In genomic region chr11:11656995-11657530, GRCm38 (mm10) we compare ENCODE assay signal across 12 mouse cellular contexts. TPM values are rescaled to one million over a fixed set of nuclear protein-coding genes. Genes with fewer than 3 reads are reported as not detected.
DNase-seq lines count a peak whose midpoint lies in the region; ATAC-seq lines count a peak whose summit lies in the region.
"Had no signal": no experiment of that assay in that cellular context is flagged by ENCODE, and none has a peak within 500 bp of the region (broad histone marks: within the 10 kb centered on the region; RNA-seq: fewer than 3 reads in every experiment).

No protein-coding gene starts in this region.

- ATAC-seq in liver, embryonic 13.5 days (ENCODE audit: low read depth): peak; percentile 95
- ATAC-seq in forebrain, embryonic 14.5 days: no peak

- WGBS in liver, embryonic 13.5 days (ENCODE audit: insufficient replicate concordance): 13% methylated on average over 5 of the region's 5 CpGs
- WGBS in forebrain, embryonic 14.5 days: 82% methylated on average over 5 of the region's 5 CpGs
- 68% methylated on average over 5 of the region's 5 CpGs for whole genome bisulfite sequencing in heart, embryonic 10.5 days

- no peaks in the 10 kb centered on the region for H3K36me3 ChIP-seq in liver, embryonic 13.5 days
- H3K36me3 ChIP-seq in splenic B cell, adult 2 months (ENCODE audit: control insufficient read depth, insufficient read depth, low read length, poor library complexity, severe bottlenecking): no peaks in the 10 kb centered on the region
- H3K36me3 ChIP-seq in forebrain, embryonic 14.5 days (ENCODE audit: control insufficient read depth, insufficient read depth, low read length): no peaks in the 10 kb centered on the region
- H3K36me3 ChIP-seq in heart, embryonic 10.5 days: no peaks in the 10 kb centered on the region

- no peak overlapping the region for H3K4me3 ChIP-seq in liver, embryonic 13.5 days (replicated peaks)
- no peak overlapping the region for H3K4me3 ChIP-seq in forebrain, embryonic 14.5 days (ENCODE audit: low read depth, low read length)
- H3K4me3 ChIP-seq in heart, embryonic 10.5 days: no peak overlapping the region
- H3K4me3 ChIP-seq: heart, adult 2 months had no signal

- peaks cover 44% of the 10 kb centered on the region for H3K4me1 ChIP-seq in liver, embryonic 13.5 days (replicated peaks)
- no peaks in the 10 kb centered on the region for H3K4me1 ChIP-seq in forebrain, embryonic 14.5 days (ENCODE audit: control insufficient read depth, insufficient read depth, low read length)
- H3K4me1 ChIP-seq in heart, embryonic 10.5 days: no peaks in the 10 kb centered on the region

- no peaks in the 10 kb centered on the region for H3K27me3 ChIP-seq in liver, embryonic 13.5 days
- H3K27me3 ChIP-seq in splenic B cell, adult 2 months (ENCODE audit: control insufficient read depth, insufficient read depth, low read length, poor library complexity, severe bottlenecking): no peaks in the 10 kb centered on the region
- no peaks in the 10 kb centered on the region for H3K27me3 ChIP-seq in forebrain, embryonic 14.5 days (replicated peaks; ENCODE audit: control insufficient read depth, insufficient read depth, low read length)
- H3K27me3 ChIP-seq in heart, embryonic 10.5 days (ENCODE audit: insufficient read depth, poor library complexity, severe bottlenecking): no peaks in the 10 kb centered on the region

- peak overlapping the region; percentile 75 for H3K27ac ChIP-seq in liver, embryonic 13.5 days
- H3K27ac ChIP-seq in forebrain, embryonic 14.5 days (ENCODE audit: low read depth, low read length): no peak overlapping the region
- H3K27ac ChIP-seq in heart, embryonic 10.5 days: no peak overlapping the region
- H3K27ac ChIP-seq: heart, adult 2 months had no signal

- DNase-seq in embryo, embryonic 10.5 days (ENCODE audit: low spot score): peak; percentile 3
- DNase-seq in embryo, embryonic 10 days (ENCODE audit: low spot score): no peak
- peak; percentile 10 for DNase-seq in R1 (ENCODE audit: low read depth, low spot score)
- peak; percentile 61 for DNase-seq in liver, embryonic 13.5 days
- peak; percentile 41 for DNase-seq in splenic B cell, adult 2 months (ENCODE audit: low read depth, low spot score)
- no peak for DNase-seq in forebrain, embryonic 14.5 days (ENCODE audit: low spot score)
- no peak for DNase-seq in left cerebral cortex, postnatal 14 days (ENCODE audit: low spot score in 2 of 2)
- DNase-seq in heart, embryonic 10.5 days (ENCODE audit: low spot score): no peak
- DNase-seq: cerebellum, postnatal 36 days had no signal

- intact Hi-C loops in left cerebral cortex, postnatal 14 days (cut with DNase I): no loop called here

- peak overlapping the region; percentile 32 for H3K9ac ChIP-seq in liver, embryonic 13.5 days
- no peak overlapping the region for H3K9ac ChIP-seq in forebrain, embryonic 14.5 days (ENCODE audit: low read length)

- H3K4me2 ChIP-seq in liver, embryonic 13.5 days: peak overlapping the region; percentile 37
- no peak overlapping the region for H3K4me2 ChIP-seq in forebrain, embryonic 14.5 days (ENCODE audit: low read length)

- no peaks in the 10 kb centered on the region for H3K9me3 ChIP-seq in liver, embryonic 13.5 days (replicated peaks)
- H3K9me3 ChIP-seq in forebrain, embryonic 14.5 days (replicated peaks; ENCODE audit: control insufficient read depth, low read length): no peaks in the 10 kb centered on the region
- H3K9me3 ChIP-seq in heart, embryonic 10.5 days: no peaks in the 10 kb centered on the region

RNA-seq across cellular contexts. Expression of gene Ikzf1, which starts 27.7 kb away (rescaled TPM):
- polyA plus RNA-seq in liver, embryonic 13.5 days (2015; fragmentation: Nextera tagmentation; extraction: Ambion mirVana): 28.3 and 44.6 TPM in 2 replicates
- polyA plus RNA-seq in forebrain, embryonic 14.5 days (2014; fragmentation: Nextera tagmentation; extraction: Ambion mirVana): 1.9 and 2.9 TPM in 2 replicates
- total RNA-seq in left cerebral cortex, postnatal 14 days (2021): 1 to 10 TPM; 3.4 to 4.0 TPM
- polyA plus RNA-seq in heart, embryonic 10.5 days (2016; fragmentation: Nextera tagmentation; extraction: Ambion mirVana): 7.2 and 7.4 TPM in 2 replicates

RNA-seq across cellular contexts. Expression of gene 4930512M02Rik, which starts 29.4 kb away (rescaled TPM):
- polyA plus RNA-seq in liver, embryonic 13.5 days (2015; fragmentation: Nextera tagmentation; extraction: Ambion mirVana): not detected in 2 replicates
- not detected in 2 replicates for polyA plus RNA-seq in forebrain, embryonic 14.5 days (2014; fragmentation: Nextera tagmentation; extraction: Ambion mirVana)
- total RNA-seq in left cerebral cortex, postnatal 14 days (2021): not detected
- polyA plus RNA-seq in heart, embryonic 10.5 days (2016; fragmentation: Nextera tagmentation; extraction: Ambion mirVana): not detected in 2 replicates
- total RNA-seq: heart, adult 2 months; left cerebral cortex, postnatal 25 days had no signal
- polyA plus RNA-seq: heart, adult 2 months; neural tube, embryonic 14.5 days had no signal

Comparison
In these comparisons a context has a peak if more than half of its experiments do, and no peak if none do; other contexts are left out.
1. DNase-seq: peak in embryo, embryonic 10.5 days (single experiment), R1 (single experiment), liver, embryonic 13.5 days (single experiment) and splenic B cell, adult 2 months (single experiment); none in embryo, embryonic 10 days (single experiment), forebrain, embryonic 14.5 days (single experiment), left cerebral cortex, postnatal 14 days (0 of 2) and heart, embryonic 10.5 days (single experiment).